Mouse (Mus musculus): ENCODE results near the gene Akap6. TPM values are rescaled to one million over a fixed set of nuclear protein-coding genes. Genes with fewer than 3 reads are reported as not detected.
A peak's percentile ranks its signal among the peaks of the same experiment; 100 is the strongest.

The Akap6 gene
- total RNA-seq, 2 experiments from 2014 or later: 178 to 181 TPM

GRCm38 (mm10) chr12:53065031-53065785, 366.0 kb downstream of the Akap6 start:
- Histone ChIP-seq H3K4me3 (no peak overlapping the region), H3K27ac (no peak overlapping the region)
- intact Hi-C loops (cut with DNase I): no loop called here
- DNase-seq (ENCODE audit: extremely low spot score in 1 of 2, low spot score in 2 of 2): no peak
- no peak for TF ChIP-seq CTCF (IDR thresholded peaks at IDR 0.05)

DNA sequence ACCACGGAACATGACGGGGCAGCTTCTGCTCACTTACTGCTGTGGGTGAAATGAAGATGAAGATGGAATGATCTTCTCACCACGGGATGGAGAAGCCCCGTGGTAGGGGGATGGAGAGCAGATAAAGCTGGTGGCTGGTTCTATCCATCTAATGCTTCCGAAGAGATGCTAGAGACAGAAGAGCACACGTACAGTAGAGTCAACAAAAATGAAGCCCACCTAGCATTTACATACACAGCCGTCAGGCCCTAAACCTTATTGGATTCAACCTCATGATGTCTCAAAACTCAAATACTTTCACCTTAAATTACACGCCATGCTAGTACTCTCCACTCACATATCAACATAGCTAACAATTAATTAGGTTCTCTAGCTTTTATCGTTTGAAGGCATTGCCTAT, 367.1 kb downstream of the Akap6 start:
- DNase-seq (ENCODE audit: extremely low spot score in 1 of 2, low spot score in 2 of 2): no peak
- H3K27ac ChIP-seq: no peak overlapping the region
- intact Hi-C loops (cut with DNase I): no loop called here
- no peak overlapping the region for H3K4me3 ChIP-seq
- no peak for TF ChIP-seq CTCF (IDR thresholded peaks at IDR 0.05)

- no peak for TF ChIP-seq CTCF (IDR thresholded peaks at IDR 0.05)
- H3K27ac ChIP-seq: no peak overlapping the region
- no peak for DNase-seq (ENCODE audit: extremely low spot score in 1 of 2, low spot score in 2 of 2)
- H3K4me3 ChIP-seq: no peak overlapping the region
- intact Hi-C loops (cut with DNase I): no loop called here
These were observed 371.7 kb downstream of the Akap6 start for GRCm38 (mm10) chr12:53070907-53071306.

DNA sequence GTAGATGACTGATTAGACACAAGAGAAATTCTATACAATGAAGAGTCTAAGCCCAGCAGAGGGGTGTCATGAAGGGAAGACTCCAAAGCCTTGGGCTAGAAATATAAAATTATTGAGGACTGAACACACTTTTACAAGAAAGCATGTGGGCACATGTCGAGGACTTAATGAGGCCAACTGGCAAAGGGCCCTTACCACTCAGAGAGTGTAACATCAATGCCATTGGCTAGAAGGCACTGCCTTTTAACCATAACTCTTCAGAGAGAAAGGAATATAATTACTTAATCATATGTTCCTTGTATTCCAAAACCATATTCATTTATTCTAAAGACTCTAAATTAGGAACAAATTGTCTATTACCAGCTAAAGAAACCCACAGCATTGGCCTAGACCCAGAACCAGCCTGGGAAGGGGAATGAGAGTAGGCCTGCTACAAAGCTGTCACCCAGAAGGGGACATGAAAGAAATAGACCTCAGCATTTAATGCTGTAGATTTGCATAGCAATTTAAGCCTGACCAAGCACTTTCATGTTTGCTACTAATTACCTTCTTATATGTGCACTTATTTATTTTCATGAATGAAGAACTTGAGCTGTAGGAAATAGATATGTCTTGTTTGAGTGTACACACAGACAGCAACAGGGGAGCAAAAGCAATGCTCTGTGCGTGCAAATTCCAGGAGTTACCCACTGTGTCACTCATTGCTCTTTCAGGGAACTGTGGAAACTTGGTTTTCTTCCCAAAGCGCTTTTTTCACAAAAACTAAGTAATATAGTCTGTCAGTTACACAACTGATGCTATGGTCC, 377.6 kb downstream of the Akap6 start:
- Histone ChIP-seq H3K4me3 (no peak overlapping the region), H3K27ac (no peak overlapping the region)
- DNase-seq (ENCODE audit: extremely low spot score in 1 of 2, low spot score in 2 of 2): no peak
- no peak for TF ChIP-seq CTCF (IDR thresholded peaks at IDR 0.05)
- intact Hi-C loops (cut with DNase I): no loop called here

DNA sequence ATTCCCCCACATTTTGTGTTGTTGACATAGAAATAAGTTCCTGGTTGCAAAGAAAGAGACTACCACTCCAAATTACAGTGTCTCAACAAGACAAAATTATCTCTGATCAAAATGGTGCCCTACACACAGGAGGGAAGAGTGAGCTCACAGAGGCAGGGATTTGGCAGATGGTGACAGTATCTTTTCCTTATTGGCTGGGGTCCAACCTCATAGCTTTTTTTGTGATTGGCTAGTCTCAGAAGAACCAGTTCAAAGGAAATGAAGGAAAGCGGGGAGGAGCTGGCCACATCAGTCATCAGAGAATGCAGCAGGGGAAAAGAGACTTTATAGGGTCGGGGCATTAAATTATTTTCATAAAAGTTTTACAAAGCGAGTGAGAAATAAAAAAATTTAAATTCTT, 386.6 kb downstream of the Akap6 start:
- TF ChIP-seq CTCF (IDR thresholded peaks at IDR 0.05): no peak
- intact Hi-C loops (cut with DNase I): no loop called here
- DNase-seq (ENCODE audit: extremely low spot score in 1 of 2, low spot score in 2 of 2): no peak
- no peak overlapping the region for H3K27ac ChIP-seq
- no peak overlapping the region for H3K4me3 ChIP-seq

DNA sequence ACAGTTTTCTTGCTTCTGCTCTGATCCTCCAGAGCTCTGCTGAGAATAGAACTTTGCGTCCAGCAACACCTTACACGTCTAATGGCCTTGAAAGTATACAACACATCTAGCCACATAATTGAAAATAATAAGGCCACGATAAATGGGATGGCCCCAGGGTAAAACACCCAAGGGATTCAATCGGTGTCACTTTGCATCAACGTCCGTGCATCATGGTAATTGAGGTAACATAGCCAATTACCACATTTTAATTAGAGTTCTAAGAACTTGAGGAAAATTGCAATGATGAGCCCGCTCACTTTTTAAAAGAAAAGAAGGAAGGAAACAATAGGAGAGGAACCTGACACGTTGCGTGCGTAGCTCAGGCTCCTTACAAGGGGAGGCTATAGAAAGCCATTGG, 413.1 kb downstream of the Akap6 start:
- no peak overlapping the region for H3K27ac ChIP-seq
- no peak for DNase-seq (ENCODE audit: extremely low spot score in 1 of 2, low spot score in 2 of 2)
- intact Hi-C loops (cut with DNase I): no loop called here
- H3K4me3 ChIP-seq: no peak overlapping the region
- TF ChIP-seq CTCF (IDR thresholded peaks at IDR 0.05): no peak

DNA sequence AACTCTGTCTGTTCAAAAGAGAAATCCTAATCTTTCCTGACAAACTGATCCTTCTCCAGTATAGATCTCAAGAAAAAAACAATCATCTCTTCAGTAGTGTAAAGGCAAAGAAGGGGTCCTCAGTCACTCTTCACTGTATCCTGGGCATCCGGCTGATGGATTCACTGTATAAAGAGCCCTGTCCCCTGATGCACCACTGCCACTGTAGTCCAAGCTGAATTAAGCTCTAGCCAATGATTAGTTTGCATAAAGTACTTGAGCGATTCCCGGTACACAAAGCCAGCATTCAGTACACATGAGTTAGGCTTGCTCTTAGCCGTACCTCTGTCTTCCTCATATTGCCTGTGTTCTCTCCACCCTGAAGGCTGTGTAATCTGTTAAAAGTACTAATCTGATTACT, 420.2 kb downstream of the Akap6 start:
- H3K27ac ChIP-seq: no peak overlapping the region
- TF ChIP-seq CTCF (IDR thresholded peaks at IDR 0.05): no peak
- no peak overlapping the region for H3K4me3 ChIP-seq
- no peak for DNase-seq (ENCODE audit: extremely low spot score in 1 of 2, low spot score in 2 of 2)
- intact Hi-C loops (cut with DNase I): no loop called here

GRCm38 (mm10) chr12:53124131-53124530, 424.9 kb downstream of the Akap6 start:
- peak overlapping the region; percentile 58; the same call in 1 of the 2 replicates for H3K27ac ChIP-seq
- peak; percentile 23 to 40 for DNase-seq (ENCODE audit: extremely low spot score in 1 of 2, low spot score in 2 of 2)
- TF ChIP-seq CTCF (IDR thresholded peaks at IDR 0.05): no peak
- H3K4me3 ChIP-seq: peak overlapping the region; percentile 3; the same call in 1 of the 2 replicates
- intact Hi-C loops (cut with DNase I): no loop called here

GRCm38 (mm10) chr12:53124696-53125095, 425.5 kb downstream of the Akap6 start:
- intact Hi-C loops (cut with DNase I): no loop called here
- TF ChIP-seq CTCF (IDR thresholded peaks at IDR 0.05): no peak
- DNase-seq (ENCODE audit: extremely low spot score in 1 of 2, low spot score in 2 of 2): no peak
- H3K27ac ChIP-seq: peak overlapping the region; percentile 58; the same call in 1 of the 2 replicates
- H3K4me3 ChIP-seq: peak overlapping the region; percentile 3; the same call in 1 of the 2 replicates

DNA sequence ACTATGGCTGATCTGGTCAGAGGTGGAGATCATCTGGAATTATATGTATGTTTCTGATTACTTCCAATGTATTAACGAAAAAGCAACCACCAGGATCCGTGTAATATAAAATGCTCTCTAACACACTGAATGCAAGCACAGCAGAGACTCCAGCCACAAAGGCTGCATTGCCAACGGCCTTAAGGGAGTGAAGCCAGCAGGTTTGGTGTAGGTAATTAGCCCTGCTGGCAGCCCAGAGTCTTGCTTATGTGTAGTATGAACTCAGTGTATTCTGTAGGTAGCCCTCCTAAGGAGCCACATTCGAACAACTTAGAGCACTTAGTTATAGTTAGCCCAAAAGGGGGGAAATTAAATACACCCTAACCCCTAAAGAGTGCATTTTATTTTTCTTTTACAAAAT, 426.1 kb downstream of the Akap6 start:
- Histone ChIP-seq H3K27ac (0 out of 2 replicates have a peak overlapping the region, but pooled peaks have one; percentile 24), H3K4me3 (no peak overlapping the region)
- no peak for TF ChIP-seq CTCF (IDR thresholded peaks at IDR 0.05)
- DNase-seq (ENCODE audit: extremely low spot score in 1 of 2, low spot score in 2 of 2): no peak
- intact Hi-C loops (cut with DNase I): no loop called here

GRCm38 (mm10) chr12:53134196-53134595, 435.0 kb downstream of the Akap6 start:
- no peak overlapping the region for H3K4me3 ChIP-seq
- no peak for TF ChIP-seq CTCF (IDR thresholded peaks at IDR 0.05)
- H3K27ac ChIP-seq: no peak overlapping the region
- intact Hi-C loops (cut with DNase I): no loop called here
- DNase-seq (ENCODE audit: extremely low spot score in 1 of 2, low spot score in 2 of 2): no peak

GRCm38 (mm10) chr12:53137331-53137730, 438.1 kb downstream of the Akap6 start:
- DNase-seq (ENCODE audit: extremely low spot score in 1 of 2, low spot score in 2 of 2): no peak
- H3K27ac ChIP-seq: no peak overlapping the region
- TF ChIP-seq CTCF (IDR thresholded peaks at IDR 0.05): no peak
- intact Hi-C loops (cut with DNase I): no loop called here
- no peak overlapping the region for H3K4me3 ChIP-seq
